Mouse (Mus musculus) G1E (cell line): ENCODE measurements around the gene Ccdc181.

Experiments
- CTCF ChIP-seq: IDR thresholded peaks from 2 replicates; pipeline ENCODE4 v1.5.1; 2012; ENCODE audit warnings: low read depth, low read length, inconsistent platforms, mixed read lengths
- GATA1 ChIP-seq: IDR thresholded peaks from 2 replicates; pipeline ENCODE4 v1.6.1; 2012; ENCODE audit warnings: borderline replicate concordance, low read length, inconsistent platforms, mixed read lengths
- GATA2 ChIP-seq: IDR thresholded peaks from 2 replicates; pipeline ENCODE4 v1.6.1; 2012; ENCODE audit warnings: low read depth, low read length, inconsistent platforms, borderline replicate concordance
- POLR2AphosphoS5 ChIP-seq: IDR thresholded peaks from 2 replicates; pipeline ENCODE4 v1.6.1; 2012; ENCODE audit warnings: low read depth, low read length, inconsistent platforms; ENCODE audit not compliant: insufficient replicate concordance
- TAL1 ChIP-seq: conservative IDR thresholded peaks from 2 replicates; pipeline ENCODE4 v1.6.1; 2012; ENCODE audit warnings: low read depth, low read length, inconsistent platforms, mixed read lengths

DNA sequence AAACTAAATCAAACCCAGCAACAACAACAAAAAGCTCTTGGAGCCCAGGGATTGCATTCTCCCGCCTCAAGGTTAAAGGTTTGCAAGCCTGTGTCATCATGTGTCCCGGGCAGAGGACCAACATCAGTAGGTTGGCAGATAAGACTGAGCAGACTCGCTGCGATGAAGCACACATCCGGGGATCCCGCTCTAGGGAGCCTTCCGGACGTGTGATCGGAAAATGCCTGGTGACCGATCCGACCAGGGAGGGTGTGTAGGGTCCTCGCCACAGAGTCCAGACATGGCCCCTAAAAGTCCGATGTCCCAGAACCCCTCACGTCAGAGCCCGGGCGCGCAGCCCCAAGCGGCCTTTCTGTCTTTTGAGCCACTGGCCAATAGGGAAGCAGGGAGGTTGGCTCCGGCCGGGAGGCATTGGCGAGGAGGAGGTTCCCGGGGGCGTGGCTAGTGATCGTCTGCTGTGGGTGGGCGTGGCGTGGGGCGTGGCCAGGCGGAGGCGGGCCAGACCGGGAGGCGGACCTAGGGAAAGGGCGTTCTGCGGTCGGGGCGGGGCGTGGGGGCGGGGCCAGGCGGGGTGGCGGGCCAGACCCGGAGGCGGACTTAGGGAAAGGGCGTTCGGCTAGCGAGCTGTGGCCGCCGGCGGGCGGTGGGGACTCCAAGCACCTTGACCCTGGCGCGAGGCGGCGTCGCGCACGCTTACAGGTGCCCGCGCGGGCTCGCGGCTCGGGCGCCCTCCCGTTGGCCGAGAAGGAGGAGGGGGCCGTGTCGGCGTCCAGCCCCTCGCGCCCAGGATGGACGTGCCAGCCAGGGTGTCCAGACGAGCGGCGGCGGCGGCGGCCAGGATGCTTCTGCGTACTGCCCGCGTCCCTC lies 26.7 kb upstream of the Ccdc181 start, which contains the start of gene Slc19a2:
- TF ChIP-seq CTCF (no peak), GATA1 (no peak), TAL1 (no peak), POLR2AphosphoS5 (no peak), GATA2 (no peak)
